Mouse (Mus musculus) testis, adult 2 months (tissue): ENCODE results near the gene Tm4sf19.

Experiments
- CTCF ChIP-seq: fragments of 200-500 bp; IDR thresholded peaks from 2 replicates; pipeline ENCODE4 v1.5.1; 2012; ENCODE audit warnings: low read depth, mild to moderate bottlenecking, inconsistent platforms, low read length, moderate library complexity; ENCODE audit not compliant: control insufficient read depth, insufficient read depth, insufficient replicate concordance
- POLR2A ChIP-seq: fragments of 200-500 bp; IDR thresholded peaks from 2 replicates; pipeline ENCODE4 v1.6.1; 2012; ENCODE audit warnings: low read depth, mild to moderate bottlenecking, inconsistent platforms, low read length, moderate library complexity; ENCODE audit not compliant: control insufficient read depth

DNA sequence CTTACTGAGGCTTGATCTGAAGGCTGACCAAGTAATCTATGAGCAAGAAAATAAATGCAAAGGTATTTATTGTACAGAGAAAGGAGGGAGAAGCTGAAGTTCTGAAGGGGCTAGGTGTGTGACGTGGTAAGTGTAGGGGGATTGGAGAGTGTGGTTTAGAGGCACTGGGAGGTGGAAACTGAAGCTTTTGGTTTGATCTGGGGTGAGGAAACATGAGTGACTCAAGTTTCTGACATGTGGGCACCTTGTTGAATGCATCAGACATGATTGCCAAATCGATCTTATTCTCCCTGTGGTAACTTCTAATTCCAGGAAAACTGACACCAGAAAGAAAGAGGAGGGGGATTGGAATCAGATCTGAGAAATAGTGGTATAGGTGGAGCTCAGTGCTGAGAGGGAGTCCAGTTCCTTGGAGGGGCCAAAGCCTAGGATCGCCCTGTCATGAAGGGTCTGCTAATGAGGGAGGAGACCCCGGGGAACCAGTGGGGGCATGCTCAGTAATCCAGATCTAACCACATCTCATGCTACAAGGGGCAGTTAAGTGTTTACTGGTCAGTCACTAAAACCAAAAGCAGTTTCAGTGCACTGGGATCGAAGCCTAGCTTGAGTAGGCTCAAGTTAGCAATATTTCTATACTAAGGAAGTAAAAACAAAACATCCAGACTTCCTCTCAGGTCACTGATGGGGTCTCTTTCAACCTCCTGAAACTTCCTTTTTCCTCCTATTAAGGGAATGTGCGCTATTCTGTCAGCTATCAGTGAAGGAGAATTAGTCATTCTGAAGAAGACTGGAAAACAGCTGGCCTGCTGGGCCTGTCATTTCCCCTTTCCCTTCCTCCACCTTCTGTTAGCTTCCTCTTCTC, 4.4 kb upstream of the Tm4sf19 start:
- TF ChIP-seq CTCF: no peak
- no peak for TF ChIP-seq POLR2A
